Mouse (Mus musculus): ENCODE measurements around the gene Nsd1.

Gene Nsd1

DNA sequence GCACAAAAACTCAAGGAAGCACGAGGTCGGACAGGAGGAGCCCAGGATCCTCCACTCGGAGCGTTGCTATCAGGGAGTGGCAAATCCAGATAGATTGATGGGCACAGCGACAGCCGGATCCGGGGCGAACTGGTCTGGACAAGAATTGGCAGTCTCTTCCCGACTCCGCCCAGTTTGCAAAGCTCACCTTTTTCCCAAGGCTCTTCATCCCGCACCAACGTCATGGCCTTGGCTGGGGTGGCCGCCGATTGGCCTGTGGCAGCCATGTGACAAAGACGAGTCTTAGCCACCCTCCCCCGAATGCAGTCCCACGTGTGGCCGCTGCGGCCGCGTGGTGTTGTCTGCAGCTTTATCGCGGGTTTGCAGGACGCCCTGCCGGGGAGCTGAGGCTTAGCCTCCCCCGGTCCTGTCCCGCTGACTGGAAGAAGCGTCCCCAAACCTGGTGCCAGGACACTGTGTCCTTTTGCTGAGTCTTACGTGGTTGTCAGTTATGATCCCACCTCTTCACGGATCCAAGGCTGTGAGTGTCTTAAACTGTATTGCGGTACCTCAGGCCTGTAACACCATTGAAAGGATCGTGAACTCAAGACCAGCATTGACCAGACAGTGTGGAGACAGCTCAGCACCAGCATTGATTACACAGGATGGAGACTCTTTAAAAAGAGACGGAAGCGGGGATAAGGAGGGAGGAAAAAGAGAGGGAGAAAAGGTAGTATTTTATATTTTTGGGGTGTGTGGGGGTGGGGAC lies 19.3 kb upstream of the Nsd1 start:
- DNase-seq (ENCODE audit: low spot score in 2 of 2) = peak; percentile 96 to 98

DNA sequence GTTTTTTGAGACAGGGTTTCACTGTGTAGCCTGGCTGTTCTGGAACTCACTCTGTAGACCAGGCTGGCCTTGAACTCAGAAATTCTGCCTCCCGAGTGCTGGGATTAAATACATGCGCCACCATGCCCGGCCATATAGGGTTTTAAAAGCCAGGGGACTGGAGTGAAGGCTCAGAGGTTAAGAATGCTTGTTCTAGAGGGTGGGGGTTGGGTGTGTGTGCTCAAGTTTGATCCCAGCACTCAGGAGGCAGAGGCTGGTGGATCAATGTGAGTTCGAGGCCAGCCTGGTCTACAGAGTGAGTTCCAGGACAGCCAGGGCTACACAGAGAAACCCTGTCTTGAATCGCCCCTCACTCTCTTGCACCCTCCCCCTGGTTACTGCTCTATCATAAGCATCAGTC lies 18.0 kb upstream of the Nsd1 start:
- no peak for DNase-seq (ENCODE audit: low spot score in 2 of 2)

DNA sequence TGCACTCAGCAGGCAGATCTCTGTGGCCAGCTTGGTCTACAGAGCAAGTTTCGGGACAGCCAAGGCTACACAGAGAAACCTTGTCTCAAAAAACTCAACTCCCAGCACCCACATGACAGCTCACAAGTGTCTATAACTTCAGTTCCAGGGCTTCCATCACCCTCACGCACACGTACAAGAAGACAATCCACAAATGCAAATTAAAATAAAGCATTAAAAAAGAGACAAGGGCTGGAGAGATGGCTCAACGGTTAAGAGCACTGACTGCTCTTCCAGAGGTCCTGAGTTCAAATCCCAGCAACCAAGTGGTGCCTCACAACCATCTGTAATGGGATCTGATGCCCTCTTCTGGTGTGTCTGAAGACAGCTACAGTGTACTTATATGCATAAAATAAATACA lies 6.8 kb upstream of the Nsd1 start:
- peak in 1 of 2 experiments; percentile 3 for DNase-seq (ENCODE audit: low spot score in 2 of 2)

DNA sequence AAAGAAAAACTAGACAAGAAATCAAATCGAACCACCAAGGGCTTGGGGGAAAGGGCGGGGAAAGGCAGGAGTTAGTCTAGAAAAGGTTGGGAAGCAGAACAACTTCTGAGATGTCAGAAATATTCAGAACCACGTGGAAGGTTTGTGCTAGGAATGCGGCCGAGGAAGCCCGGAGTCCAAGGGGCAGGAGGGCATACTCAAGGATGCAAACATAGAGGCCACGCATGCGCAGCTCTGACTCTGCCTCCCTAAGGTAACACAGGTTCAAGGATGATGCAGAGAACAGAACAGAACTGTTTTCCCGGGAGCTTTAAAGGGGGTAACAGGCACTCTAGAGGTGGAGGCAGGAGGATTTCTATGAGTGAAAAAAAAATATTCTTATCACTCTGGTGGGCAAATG lies 5.8 kb upstream of the Nsd1 start:
- peak in 1 of 2 experiments; percentile 12 for DNase-seq (ENCODE audit: low spot score in 2 of 2)

DNA sequence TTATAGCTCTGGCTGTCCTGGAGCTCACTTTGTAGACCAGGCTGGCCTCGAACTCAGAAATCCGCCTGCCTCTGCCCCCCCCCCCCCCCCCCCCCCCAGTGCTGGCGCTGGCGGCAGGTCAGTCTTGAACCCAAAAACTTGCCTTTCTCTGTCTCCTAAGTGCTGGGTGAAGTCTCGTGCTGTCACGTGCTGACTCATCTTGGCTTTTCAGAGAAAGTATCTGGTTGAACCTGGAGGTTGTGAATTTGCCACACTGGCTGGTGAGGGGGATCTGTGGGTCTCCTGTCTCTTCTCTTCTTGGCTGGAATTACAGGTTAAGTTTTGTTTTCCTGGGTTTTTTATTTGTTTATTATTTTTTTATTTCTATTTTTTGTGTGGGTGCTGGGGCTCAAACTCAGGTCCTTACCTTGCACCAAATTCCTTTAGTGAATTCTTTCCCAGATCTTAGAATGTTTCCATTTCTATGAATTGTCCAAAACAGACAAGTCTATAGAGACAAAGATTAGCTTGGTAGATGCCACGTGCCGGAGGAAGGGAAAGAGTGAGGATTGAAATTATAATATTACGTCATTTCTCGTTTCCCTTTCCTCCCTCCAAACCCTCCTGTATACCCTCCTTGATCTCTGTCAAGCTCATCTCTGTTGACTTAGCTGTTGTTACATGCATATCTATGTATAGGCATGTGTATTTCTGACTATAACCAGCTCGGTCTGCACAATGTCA lies 4.8 kb upstream of the Nsd1 start:
- DNase-seq (ENCODE audit: low spot score in 2 of 2) = peak in 1 of 2 experiments; percentile 5

DNA sequence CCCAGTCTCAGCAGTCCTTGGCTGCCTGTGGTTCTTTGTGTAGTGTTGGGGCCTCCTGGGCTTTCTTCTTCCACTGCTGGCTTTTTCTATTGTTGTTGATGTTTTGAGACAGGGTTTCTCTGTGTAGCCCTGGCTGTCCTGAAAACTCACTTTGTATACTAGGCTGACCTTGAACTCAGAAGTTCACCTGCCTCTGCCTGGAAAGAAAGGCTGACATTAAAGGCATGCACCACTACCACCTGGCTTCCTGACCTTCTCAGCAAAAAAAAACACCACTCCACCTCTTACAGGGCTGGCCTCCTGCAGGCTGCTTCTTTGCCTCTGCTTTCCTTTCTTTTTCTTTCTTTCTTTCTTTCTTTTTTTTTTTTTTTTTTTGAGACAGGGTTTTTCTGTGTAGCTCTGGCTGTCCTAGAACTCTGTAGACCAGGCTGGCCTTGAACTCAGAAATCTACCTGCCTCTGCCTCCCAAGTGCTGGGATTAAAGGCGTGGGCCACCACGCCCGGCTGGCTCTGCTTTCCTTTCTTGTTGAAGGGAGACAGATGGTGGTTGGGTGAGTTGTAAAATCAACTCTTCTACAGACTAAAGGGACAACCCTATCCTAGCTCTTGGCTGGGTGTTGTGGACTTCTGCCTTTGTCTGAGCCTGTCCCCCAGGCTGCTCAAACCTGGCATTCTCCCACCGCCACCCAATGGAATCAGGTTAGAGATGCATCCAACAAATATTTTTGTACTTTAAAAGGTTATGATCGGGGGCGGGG lies 4.0 kb upstream of the Nsd1 start:
- peak in 1 of 2 experiments; percentile 15 for DNase-seq (ENCODE audit: low spot score in 2 of 2)

DNA sequence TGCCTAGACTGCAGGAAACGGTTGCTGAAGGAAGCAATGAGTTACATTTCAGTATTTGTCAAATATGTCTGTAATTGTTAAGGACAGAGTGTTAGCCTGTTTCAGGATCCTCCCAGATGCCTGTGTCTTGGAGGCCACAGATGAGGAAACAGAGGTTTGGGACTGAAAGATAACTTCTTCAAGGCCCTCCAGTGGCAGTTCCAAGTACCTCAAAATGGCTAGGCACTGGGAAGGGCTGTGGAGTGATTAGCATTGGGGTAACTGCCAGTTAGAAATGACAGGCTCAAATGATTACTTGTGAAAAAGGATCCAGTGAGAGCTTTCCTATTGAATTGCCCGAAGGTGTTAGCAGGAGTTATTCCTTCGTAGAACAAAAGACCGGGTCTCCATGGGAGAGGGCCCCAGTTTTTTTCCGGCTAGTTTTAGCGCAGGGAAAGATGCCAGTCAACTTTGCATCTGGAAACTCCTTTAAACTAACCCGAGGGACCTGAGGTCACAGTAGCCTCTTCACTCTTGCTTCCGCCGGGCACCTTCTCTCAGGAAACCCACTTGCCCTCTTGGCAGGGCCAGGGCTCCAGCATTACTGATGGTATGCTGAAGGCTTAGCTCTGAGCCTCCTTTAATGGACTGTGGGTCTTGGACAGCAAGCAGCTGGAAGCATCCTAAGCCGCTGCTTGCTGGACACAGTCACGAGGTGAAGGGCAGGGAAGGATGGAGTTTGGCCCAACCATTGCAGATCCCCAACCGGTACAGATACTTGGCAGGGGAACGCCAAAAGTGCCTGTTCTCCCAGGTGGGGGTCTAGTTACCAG lies 539 bp upstream of the Nsd1 start:
- DNase-seq (ENCODE audit: low spot score in 2 of 2) = peak in 1 of 2 experiments; percentile 29

DNA sequence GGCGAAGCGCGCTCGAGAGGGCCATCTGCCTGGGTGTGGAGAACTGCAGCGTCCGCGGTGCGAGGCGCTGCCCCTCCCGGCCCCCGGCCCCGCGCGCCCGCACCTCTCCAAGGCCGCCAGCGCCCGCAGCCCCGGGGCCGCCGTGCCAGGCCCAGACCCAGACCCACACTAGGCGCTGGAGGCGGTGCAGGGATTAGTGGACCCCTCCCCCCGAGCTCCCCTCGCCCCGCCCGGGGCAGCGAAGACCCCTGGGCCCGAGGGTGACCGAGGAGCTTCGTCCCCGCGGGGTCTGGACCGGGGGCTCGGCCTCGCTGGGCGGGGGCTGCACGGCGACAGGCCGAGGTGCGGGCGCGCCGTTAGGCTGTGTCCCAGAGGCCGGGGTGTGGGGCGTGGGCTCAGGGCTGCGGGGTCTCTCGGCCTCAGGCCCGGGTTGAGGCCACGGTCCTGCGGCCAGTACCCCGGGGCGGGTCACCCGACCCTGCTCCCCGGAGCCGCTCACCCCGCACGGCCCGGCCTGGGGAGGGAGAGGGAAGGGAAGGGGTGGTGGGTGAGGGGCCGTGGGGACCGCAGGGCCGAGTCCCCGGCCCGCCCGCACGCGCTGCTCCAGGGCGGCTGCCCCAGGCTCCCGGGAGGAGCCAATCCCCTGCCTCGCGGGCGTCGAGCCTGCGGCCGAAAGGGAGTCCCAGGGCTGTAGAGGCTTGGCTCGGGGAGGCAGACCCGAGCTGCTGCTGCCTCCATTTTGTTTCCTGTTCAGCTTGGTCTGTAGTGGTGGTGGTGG lies 800 bp downstream of the Nsd1 start:
- DNase-seq (ENCODE audit: low spot score in 2 of 2) = peak in 1 of 2 experiments; percentile 68

DNA sequence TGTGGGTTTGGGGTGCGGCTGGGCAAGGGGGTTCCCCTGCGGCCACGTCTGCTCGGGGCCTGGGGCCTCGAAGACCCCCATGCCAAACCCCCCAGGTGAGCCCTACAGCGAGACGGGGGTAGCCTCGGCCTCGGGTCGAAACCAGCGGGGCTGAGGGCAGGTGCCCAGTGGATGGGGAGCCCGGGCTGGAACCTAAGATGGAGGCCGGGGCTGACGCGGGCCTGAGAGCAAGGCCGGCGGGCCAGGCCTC lies 1.3 kb downstream of the Nsd1 start:
- DNase-seq (ENCODE audit: low spot score in 2 of 2) = no peak

DNA sequence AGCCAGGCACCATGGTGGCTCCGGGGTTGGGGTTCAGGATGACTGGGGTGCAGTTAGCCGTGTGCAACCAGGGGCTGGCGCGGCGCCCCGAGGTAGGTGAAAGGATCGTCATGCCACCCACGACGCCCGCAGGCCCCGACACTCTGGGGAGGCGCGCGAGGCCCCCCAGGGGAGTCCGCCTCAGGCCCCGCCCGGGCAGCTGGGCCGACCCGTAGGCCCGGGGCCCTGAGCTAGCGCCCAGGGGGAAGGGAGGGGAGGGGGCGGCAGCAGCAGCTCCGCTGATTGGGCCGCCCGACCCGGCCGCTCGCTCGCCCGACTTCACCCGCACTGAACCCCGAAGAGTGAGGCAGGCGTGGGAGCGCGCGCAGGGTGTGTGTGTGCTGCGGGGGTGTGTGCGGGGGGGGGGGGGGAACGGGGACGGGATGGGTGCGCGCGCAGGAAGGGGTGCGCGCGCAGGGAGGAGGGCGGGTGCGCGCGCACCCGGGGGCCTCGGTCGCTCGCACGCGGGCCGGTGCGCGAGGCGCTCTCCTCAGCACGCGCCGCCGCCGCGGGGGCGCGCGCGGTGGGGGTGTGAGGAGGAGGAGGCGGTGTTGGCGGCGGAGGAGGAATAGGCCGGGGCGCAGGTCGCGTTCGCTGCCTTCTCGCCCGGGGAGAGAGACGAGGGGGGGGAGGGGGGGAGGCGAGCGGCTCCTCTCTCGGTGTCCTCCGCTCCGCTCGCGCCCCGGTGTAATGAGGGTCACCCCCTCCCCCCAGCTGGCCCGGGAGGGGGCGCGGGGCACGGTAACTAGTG lies 1.8 kb downstream of the Nsd1 start:
- DNase-seq (ENCODE audit: low spot score in 2 of 2) = peak; percentile 91 to 92

DNA sequence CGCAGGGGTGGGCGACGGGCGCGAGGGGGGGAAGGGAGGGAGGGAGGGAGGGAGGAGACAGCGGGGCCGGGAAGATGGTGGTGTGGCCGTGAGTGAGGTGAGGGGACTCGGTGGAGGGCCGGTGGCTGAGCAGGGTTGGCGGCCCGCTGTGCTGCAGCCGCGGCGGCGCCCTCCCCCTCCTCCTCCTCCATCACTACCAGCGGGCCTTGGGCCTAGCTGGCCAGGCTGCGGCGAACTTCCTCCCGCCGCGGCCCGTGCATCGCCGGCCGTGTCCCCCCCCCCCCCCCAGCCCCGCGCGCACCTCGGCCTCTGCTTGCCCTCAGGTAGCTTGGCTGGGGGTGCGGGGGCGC lies 2.4 kb downstream of the Nsd1 start:
- peak in 1 of 2 experiments; percentile 73 for DNase-seq (ENCODE audit: low spot score in 2 of 2)

DNA sequence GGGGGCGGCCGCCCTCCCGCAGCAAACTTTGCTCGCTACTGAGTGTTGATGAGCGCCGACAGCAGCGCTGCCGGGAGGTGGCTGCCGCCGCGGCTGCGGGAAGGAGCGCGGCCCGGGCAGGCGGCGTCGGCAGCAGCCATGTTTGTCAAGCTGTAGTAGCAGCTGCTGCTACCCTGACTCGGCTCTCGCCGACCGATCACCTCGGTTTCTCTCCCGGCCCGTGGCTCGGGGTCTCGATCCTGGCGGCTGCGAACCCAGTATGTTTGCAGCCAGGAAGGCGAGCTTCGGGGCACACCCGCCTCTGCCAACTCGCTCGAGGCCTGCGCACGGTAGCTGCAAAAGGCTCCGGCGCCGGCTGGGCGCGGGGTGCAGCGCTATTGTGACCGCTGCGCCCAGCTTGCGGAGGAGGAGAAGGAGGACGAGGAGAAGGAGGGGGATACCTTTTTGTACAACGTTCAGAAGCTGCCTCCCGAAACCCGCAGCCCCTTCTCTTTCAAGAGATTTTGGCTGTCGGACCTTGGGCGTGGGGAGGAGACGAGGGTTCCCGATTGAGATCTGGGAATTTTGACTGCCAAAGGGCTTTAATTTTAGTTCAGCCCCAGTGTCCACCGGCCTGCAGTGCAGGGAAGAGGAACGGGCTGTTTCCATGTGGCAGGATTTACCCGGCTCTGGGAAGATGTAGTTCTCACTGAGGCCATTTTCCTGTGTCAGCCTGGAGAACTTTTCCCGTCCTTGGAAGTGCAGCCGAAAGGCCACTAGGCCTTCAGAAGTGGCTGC lies 3.0 kb downstream of the Nsd1 start:
- DNase-seq (ENCODE audit: low spot score in 2 of 2) = peak; percentile 65 to 73

DNA sequence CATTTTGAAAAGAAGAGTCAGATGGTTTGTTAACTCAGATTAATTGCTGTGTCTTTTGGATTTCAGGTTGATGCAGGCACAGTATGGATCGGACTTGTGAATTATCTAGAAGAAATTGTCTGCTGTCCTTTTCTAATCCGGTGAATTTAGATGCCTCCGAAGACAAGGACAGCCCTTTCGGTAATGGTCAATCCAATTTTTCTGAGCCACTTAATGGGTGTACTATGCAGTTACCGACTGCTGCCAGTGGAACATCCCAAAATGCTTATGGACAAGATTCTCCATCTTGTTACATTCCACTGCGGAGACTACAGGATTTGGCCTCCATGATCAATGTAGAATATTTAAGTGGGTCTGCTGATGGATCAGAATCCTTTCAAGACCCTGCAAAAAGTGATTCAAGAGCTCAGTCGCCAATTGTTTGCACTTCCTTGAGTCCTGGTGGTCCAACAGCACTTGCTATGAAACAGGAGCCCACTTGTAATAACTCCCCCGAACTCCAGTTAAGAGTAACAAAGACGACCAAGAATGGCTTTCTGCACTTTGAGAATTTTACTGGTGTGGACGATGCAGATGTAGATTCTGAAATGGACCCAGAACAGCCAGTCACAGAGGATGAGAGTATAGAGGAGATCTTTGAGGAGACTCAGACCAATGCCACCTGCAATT lies 3.7 kb downstream of the Nsd1 start:
- DNase-seq (ENCODE audit: low spot score in 2 of 2) = no peak

DNA sequence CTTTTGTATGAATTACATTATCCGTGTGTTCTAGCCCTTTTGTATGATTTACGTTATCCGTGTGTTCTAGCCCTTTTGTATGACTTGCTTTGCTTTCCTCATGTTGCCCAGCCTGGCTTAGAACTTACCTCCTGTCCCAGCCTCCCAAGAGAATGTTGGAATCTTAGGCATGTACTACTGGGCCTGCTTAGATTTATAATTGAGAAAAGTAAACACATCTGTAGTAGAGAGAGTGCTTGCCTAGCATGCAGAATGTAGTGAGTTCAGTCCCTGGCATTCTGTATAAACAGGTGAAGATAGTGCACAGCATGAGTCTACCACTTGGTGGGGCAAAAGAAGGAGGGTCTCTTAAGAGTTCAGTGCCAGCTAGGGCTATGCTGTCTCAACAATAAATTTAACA lies 14.8 kb downstream of the Nsd1 start:
- DNase-seq (ENCODE audit: low spot score in 2 of 2) = no peak

DNA sequence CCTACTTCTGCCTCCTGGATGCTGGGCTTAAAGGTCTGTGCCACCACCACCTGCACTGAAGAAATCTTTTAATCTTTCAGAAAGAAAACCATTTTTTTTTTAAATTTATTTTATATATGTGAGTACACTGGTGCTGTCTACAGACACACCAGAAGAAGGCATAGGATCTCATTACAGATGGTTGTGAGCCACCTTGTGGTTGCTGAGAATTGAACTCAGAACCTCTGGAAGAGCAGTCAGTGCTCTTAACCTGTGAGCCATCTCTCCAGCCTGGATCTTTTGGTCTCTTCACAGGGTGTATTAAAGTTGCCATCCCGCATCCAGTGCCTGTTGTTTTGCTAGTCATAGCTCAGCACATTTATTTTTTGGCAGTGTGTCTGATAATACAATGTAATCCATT lies 21.1 kb downstream of the Nsd1 start:
- DNase-seq (ENCODE audit: low spot score in 2 of 2) = no peak

DNA sequence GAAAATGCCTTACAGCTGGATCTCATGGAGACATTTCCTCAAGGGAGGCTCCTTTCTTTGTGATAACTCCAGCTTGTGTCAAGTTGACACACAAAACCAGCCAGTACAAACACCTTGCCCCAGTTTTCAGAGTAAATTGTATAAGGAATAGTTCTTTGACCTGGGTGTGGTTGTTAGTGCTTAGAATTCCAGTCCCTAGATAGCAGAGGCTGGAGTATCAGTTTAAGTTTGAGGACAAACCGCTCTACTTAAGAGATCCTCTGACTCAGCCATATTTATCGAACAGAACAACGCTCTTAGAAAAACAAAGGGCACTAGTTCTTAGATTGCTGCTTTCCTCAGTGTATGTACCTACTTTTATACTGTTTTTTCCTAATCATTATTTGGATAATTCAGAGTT lies 33.6 kb downstream of the Nsd1 start:
- DNase-seq (ENCODE audit: low spot score in 2 of 2) = no peak

DNA sequence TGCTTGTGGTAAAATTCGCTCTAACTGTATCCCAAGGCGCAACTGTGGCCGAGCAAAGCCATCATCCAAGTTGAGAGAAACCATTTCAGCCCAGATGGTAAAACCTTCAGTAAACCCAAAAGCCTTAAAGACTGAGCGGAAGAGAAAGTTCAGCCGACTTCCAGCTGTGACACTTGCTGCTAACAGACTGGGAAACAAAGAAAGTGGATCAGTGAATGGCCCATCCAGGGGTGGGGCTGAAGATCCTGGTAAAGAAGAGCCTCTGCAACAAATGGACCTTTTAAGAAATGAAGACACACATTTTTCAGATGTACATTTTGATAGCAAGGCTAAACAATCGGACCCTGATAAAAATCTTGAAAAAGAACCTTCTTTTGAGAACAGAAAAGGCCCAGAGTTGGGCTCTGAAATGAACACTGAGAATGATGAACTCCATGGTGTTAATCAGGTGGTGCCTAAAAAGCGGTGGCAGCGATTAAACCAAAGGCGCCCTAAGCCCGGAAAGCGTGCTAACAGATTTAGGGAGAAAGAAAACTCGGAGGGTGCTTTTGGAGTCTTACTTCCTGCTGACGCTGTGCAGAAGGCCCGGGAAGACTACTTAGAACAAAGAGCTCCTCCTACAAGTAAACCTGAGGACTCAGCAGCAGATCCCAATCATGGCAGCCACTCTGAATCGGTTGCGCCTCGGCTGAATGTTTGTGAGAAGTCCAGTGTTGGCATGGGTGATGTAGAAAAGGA lies 37.9 kb downstream of the Nsd1 start:
- DNase-seq (ENCODE audit: low spot score in 2 of 2) = no peak

DNA sequence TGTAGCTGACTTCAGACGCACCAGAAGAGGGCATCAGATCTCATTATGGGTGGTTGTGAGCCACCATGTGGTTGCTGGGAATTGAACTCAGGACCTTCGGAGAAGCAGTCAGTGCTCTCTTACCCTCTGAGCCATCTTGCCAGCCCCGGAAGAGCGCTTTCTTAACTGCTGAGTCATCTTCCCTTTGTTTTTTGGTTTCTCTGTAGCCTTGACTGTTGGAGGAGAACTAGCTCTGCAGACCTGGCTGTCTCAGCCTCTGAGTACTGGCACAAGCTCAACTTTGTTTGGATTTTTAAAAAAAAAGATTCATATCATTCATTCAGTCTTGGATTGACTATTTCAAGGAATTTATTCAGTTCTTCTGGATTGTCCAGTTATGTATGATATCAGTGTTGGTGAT lies 39.7 kb downstream of the Nsd1 start:
- no peak for DNase-seq (ENCODE audit: low spot score in 2 of 2)

DNA sequence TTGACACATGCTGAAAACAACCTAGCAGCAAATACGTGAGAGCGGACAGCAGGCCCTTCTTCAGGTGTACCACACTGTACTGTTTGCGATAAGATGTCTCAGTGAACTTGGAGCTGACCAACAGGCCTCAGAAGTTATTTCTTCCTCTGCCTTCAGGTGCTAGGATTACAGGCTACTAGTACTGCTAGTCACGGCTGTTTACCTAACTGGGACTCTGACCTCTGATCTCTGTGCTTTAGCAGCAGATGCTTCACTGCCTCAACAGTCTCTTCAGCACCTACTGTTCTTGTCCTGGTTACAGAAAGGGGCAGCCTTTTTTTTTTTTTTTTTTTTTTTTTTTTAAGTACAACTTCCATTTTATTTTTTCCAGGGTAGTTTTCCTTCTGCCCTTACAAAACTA lies 43.2 kb downstream of the Nsd1 start:
- DNase-seq (ENCODE audit: low spot score in 2 of 2) = no peak

Data from right cerebral cortex, postnatal 10 days (tissue).